9 mouse cellular contexts compared by ENCODE assay signal in the genomic region with DNA sequence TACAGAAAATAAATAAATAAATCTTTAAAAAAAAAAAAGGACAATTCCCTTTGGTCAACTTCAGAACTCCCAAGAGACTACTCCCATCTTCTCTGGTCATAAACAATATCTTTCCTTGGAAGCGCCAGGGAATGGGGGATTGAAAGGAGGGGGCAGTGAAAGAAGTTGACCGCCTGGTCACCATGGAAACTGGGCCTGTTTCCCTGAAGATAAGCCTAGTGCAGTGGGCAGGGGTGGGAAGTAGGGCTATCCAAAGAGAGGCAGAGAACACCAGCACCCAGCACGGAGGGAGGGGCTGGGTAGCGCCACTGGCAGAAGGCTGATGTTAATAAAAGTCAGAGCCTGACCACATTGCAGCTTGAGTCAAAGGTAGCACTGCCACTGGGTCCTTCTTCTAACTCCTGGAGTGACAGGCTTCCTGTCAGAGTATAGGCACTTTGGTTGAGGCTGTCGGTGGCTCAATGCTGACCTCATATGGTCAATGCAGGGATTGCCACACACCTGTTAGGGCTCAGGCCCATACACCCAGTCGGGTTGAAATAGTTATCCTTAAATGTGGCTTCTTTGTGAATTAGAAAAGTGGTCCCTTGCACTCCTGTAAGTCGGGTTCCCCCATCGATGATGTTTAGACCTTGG. TPM values are rescaled to one million over a fixed set of nuclear protein-coding genes. Genes with fewer than 3 reads are reported as not detected.
DNase-seq lines count a peak whose midpoint lies in the region; ATAC-seq and TF ChIP-seq lines count a peak whose summit lies in the region.
"Had no signal": no experiment of that assay in that cellular context is flagged by ENCODE, and none has a peak within 500 bp of the region (broad histone marks: within the 10 kb centered on the region; RNA-seq: fewer than 3 reads in every experiment).

No protein-coding gene starts in this region.

- no peaks in the 10 kb centered on the region for H3K9me3 ChIP-seq in limb, embryonic 14.5 days (ENCODE audit: control insufficient read depth, low read length)
- H3K9me3 ChIP-seq: neural tube, embryonic 13.5 days had no signal

- no peak overlapping the region for H3K4me2 ChIP-seq in limb, embryonic 14.5 days (replicated peaks; ENCODE audit: low read depth, low read length, severe bottlenecking)
- H3K4me2 ChIP-seq: neural tube, embryonic 13.5 days had no signal

- H3K4me1 ChIP-seq in limb, embryonic 14.5 days (ENCODE audit: control insufficient read depth, insufficient read depth, low read length), result peaks cover 14% of the 10 kb centered on the region
- H3K4me1 ChIP-seq in thymus, adult 2 months (replicated peaks; ENCODE audit: control insufficient read depth, insufficient read depth, low read length), result peaks cover 24% of the 10 kb centered on the region

- ATAC-seq in limb, embryonic 14.5 days (ENCODE audit: low FRiP score, low read depth), result peak; percentile 50; the same call in 1 of the 2 replicates

- H3K27me3 ChIP-seq in limb, embryonic 14.5 days (ENCODE audit: control insufficient read depth, insufficient read depth, low read length), result peaks cover 9% of the 10 kb centered on the region
- no peaks in the 10 kb centered on the region for H3K27me3 ChIP-seq in thymus, adult 2 months (ENCODE audit: control insufficient read depth, insufficient read depth, low read length)

- TF ChIP-seq CTCF in thymus, adult 2 months (IDR thresholded peaks at IDR 0.05; ENCODE audit: borderline replicate concordance, control insufficient read depth, extremely low read depth, insufficient read depth, low read length, poor library complexity), result peak; percentile 54; the same call in 1 of the 2 replicates

- no peak overlapping the region for H3K27ac ChIP-seq in limb, embryonic 14.5 days (replicated peaks; ENCODE audit: low read depth, low read length)
- H3K27ac ChIP-seq in thymus, adult 2 months (ENCODE audit: control insufficient read depth, insufficient read depth, low read length), result no peak overlapping the region
- H3K27ac ChIP-seq: neural tube, embryonic 13.5 days had no signal

- H3K36me3 ChIP-seq in limb, embryonic 14.5 days (ENCODE audit: control insufficient read depth, insufficient read depth, low read length), result no peaks in the 10 kb centered on the region
- no peaks in the 10 kb centered on the region; the same call in 1 of the 2 replicates for H3K36me3 ChIP-seq in thymus, adult 2 months (ENCODE audit: control insufficient read depth, insufficient read depth, low read length)

- 7% methylated on average over 8 of the region's 8 CpGs for WGBS in limb, embryonic 14.5 days
- WGBS in thymus, adult 2 months, result 12% methylated on average over 8 of the region's 8 CpGs

- no peak for TF ChIP-seq POLR2A in limb, embryonic 14.5 days (IDR thresholded peaks at IDR 0.05; ENCODE audit: borderline replicate concordance, extremely low read depth, insufficient read depth, insufficient read length)
- no peak for TF ChIP-seq POLR2A in thymus, adult 2 months (IDR thresholded peaks at IDR 0.05; ENCODE audit: control insufficient read depth, extremely low read depth, insufficient read depth, low read length, poor library complexity)

- no peak overlapping the region for H3K4me3 ChIP-seq in limb, embryonic 14.5 days (replicated peaks; ENCODE audit: low read length)
- no peak overlapping the region for H3K4me3 ChIP-seq in thymus, adult 2 months (ENCODE audit: control insufficient read depth, insufficient read depth, low read length)
- H3K4me3 ChIP-seq: neural tube, embryonic 13.5 days had no signal

- peak; percentile 85 to 87 for DNase-seq in B cell, adult 2 months
- DNase-seq in MN1 (ENCODE audit: low spot score), result peak; percentile 89
- DNase-seq in cerebellum, postnatal 25 days, result peak; percentile 93 to 94
- DNase-seq in gastrocnemius, adult 18-20 months (ENCODE audit: low spot score), result peak; percentile 82
- DNase-seq in kidney, adult 18-20 months, result peak; percentile 87
- peak; percentile 74 for DNase-seq in limb, embryonic 14.5 days (ENCODE audit: low spot score)
- peak; percentile 94 for DNase-seq in naive thymus-derived CD4-positive, alpha-beta T cell, adult 2 months (ENCODE audit: low read depth)
- DNase-seq in thymus, adult 2 months, result peak; percentile 88

- no peak overlapping the region for H3K9ac ChIP-seq in limb, embryonic 14.5 days (ENCODE audit: low read depth, low read length, severe bottlenecking)
- H3K9ac ChIP-seq: neural tube, embryonic 13.5 days had no signal

RNA-seq across cellular contexts. Expression of gene Tmem151b, which starts 2.5 kb away (rescaled TPM):
- total RNA-seq in gastrocnemius, adult 18-20 months (2021), result not detected
- 6.1 and 9.3 TPM in 2 replicates for polyA plus RNA-seq in limb, embryonic 14.5 days (2012; rRNA removed)
- 2.9 and 4.7 TPM in 2 replicates for polyA plus RNA-seq in limb, embryonic 14.5 days (2014; fragmentation: Nextera tagmentation; extraction: Ambion mirVana)
- 44.6 and 65.5 TPM in 2 replicates for polyA plus RNA-seq in thymus, adult 2 months (2012; rRNA removed)

RNA-seq across cellular contexts. Expression of gene Nfkbie, which starts 3.6 kb away (rescaled TPM):
- under 1 TPM; 0.30 to 0.47 TPM for total RNA-seq in gastrocnemius, adult 18-20 months (2021)
- polyA plus RNA-seq in limb, embryonic 14.5 days (2012; rRNA removed), result 3.6 and 4.3 TPM in 2 replicates
- 4.0 and 6.6 TPM in 2 replicates for polyA plus RNA-seq in limb, embryonic 14.5 days (2014; fragmentation: Nextera tagmentation; extraction: Ambion mirVana)
- 64.5 and 77.4 TPM in 2 replicates for polyA plus RNA-seq in thymus, adult 2 months (2012; rRNA removed)

RNA-seq across cellular contexts. Expression of gene Slc35b2, which starts 11.7 kb away (rescaled TPM):
- total RNA-seq in gastrocnemius, adult 18-20 months (2021), result 10 to 100 TPM; 16.2 to 17.7 TPM
- 96.9 and 168 TPM in 2 replicates for polyA plus RNA-seq in limb, embryonic 14.5 days (2012; rRNA removed)
- 128 and 138 TPM in 2 replicates for polyA plus RNA-seq in limb, embryonic 14.5 days (2014; fragmentation: Nextera tagmentation; extraction: Ambion mirVana)
- polyA plus RNA-seq in thymus, adult 2 months (2012; rRNA removed), result 135 and 137 TPM in 2 replicates

RNA-seq across cellular contexts. Expression of gene Hsp90ab1, which starts 21.1 kb away (rescaled TPM):
- total RNA-seq in gastrocnemius, adult 18-20 months (2021), result 1,000 to 10,000 TPM; 1,074 to 1,224 TPM
- polyA plus RNA-seq in limb, embryonic 14.5 days (2012; rRNA removed), result 788 and 951 TPM in 2 replicates
- 1,382 and 1,446 TPM in 2 replicates for polyA plus RNA-seq in limb, embryonic 14.5 days (2014; fragmentation: Nextera tagmentation; extraction: Ambion mirVana)
- polyA plus RNA-seq in thymus, adult 2 months (2012; rRNA removed), result 455 and 506 TPM in 2 replicates

RNA-seq across cellular contexts. Expression of gene Tcte1, which starts 28.7 kb away (rescaled TPM):
- total RNA-seq in gastrocnemius, adult 18-20 months (2021), result not detected
- polyA plus RNA-seq in limb, embryonic 14.5 days (2012; rRNA removed), result 0.04 TPM in 1 of 2 replicates, not detected in the other
- 0.74 and 0.90 TPM in 2 replicates for polyA plus RNA-seq in limb, embryonic 14.5 days (2014; fragmentation: Nextera tagmentation; extraction: Ambion mirVana)
- 0.87 and 1.2 TPM in 2 replicates for polyA plus RNA-seq in thymus, adult 2 months (2012; rRNA removed)
